Mouse (Mus musculus) kidney, postnatal 0 days (tissue): ENCODE results near the gene Msmp. TPM values are rescaled to one million over a fixed set of nuclear protein-coding genes. Genes with fewer than 3 reads are reported as not detected.

ENCODE experiments used
- ATAC-seq: fragments of 200-750 bp; cut with Nextera tagmentation; replicated peaks from 2 replicates; pipeline ENCODE4 v1.8.0; 2017; ENCODE audit warnings: low read depth, moderate number of reproducible peaks, moderate TSS enrichment, moderate library complexity; ENCODE audit not compliant: low FRiP score
- DNase-seq: peaks from one replicate; pipeline ENCODE4 v3.0.0-alpha.2; 2016; ENCODE audit warnings: low spot score
- H3K27ac ChIP-seq: fragments of 300-500 bp; sonication (generic); 2 replicates; pipeline ENCODE4 v1.5.1; 2014; ENCODE audit warnings: mild to moderate bottlenecking
- H3K27me3 ChIP-seq: fragments of 300-500 bp; sonication (generic); 2 replicates; pipeline ENCODE4 v1.6.1; 2014; ENCODE audit warnings: low read length, mixed read lengths; ENCODE audit not compliant: insufficient read depth
- H3K36me3 ChIP-seq: fragments of 300-500 bp; sonication (generic); 2 replicates; pipeline ENCODE4 v1.6.1; 2014; ENCODE audit warnings: low read length, mixed read lengths; ENCODE audit not compliant: insufficient read depth
- H3K4me1 ChIP-seq: fragments of 300-500 bp; sonication (generic); replicated peaks from 2 replicates; pipeline ENCODE4 v1.6.1; 2014; ENCODE audit warnings: antibody characterized with exemption, low read length, mixed read lengths; ENCODE audit not compliant: insufficient read depth
- H3K4me2 ChIP-seq: fragments of 300-500 bp; sonication (generic); 2 replicates; pipeline ENCODE4 v1.6.1; 2014; ENCODE audit warnings: mild to moderate bottlenecking, low read length, moderate library complexity, mixed read lengths
- H3K4me3 ChIP-seq: fragments of 300-500 bp; sonication (generic); replicated peaks from 2 replicates; pipeline ENCODE4 v1.5.1; 2014; ENCODE audit warnings: low read depth, low read length
- H3K9ac ChIP-seq: fragments of 300-500 bp; sonication (generic); 2 replicates; pipeline ENCODE4 v1.6.1; 2014; ENCODE audit warnings: low read depth, low read length
- H3K9me3 ChIP-seq: fragments of 300-500 bp; sonication (generic); replicated peaks from 2 replicates; pipeline ENCODE4 v1.6.1; 2016; ENCODE audit warnings: low read length, inconsistent platforms, mixed read lengths
- CTCF ChIP-seq: IDR thresholded peaks from 2 replicates; pipeline ENCODE4 v1.5.1; 2016; ENCODE audit warnings: antibody characterized with exemption, low read depth, mild to moderate bottlenecking, moderate library complexity
- WGBS: fragments of 180-500 bp; shearing (Covaris S2); extraction: QIAGEN DNeasy Blood & Tissue Kit; methylation state at CpG from one replicate; pipeline ENCODE4 v1.1.7; 2014; 5-methylcytosine and 5-hydroxymethylcytosine counted together
- polyA plus RNA-seq: library from polyadenylated mRNA; unstranded; fragments of >200 nt; fragmentation: Nextera tagmentation; extraction: Ambion mirVana; gene quantifications from 2 replicates; pipeline ENCODE4 v1.2.1, GENCODE M21; 2015

The Msmp gene
- polyA plus RNA-seq, 1 experiment from 2014 or later, result 2.0 TPM

DNA sequence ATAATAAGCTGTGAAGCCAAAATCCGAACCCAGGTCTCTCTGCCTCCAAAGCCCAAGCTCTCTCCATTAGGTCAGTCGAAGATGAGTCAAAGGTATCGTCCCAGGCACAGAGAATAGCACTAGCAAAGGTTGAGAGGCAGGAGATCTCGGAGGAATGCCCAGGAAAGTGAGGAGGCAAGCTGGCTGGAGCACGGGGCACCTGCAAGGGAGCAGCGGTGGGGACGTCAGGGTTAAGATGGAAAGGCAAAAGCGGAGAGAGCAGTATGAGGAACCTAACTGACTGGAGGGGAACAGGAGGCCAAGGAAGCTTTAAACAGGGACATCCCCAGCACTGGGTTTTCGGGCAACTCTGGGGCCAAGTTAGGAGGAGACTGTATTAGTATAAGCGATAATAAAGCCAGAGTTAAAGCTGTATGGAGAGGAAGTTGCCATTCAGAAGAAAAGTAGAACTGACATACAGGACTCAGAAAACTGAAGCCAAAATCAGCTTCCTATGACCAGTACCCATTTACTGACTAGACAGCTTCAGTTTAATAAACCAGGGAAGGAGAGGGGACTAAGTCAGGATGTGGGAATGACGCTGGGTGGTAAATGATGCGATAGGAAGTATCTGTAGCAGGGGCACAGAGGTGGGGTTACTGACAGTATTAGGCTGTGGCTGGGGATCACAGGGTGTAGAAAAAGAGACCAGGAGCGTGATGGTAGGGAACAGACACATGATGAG is 24.6 kb downstream of the Msmp start:
- Histone ChIP-seq H3K36me3 (peaks cover 21% of the 10 kb centered on the region), H3K4me1 (peaks cover 49% of the 10 kb centered on the region), H3K27me3 (no peaks in the 10 kb centered on the region), H3K9ac (0 out of 2 replicates have a peak overlapping the region, but pooled peaks have one; percentile 92), H3K4me2 (peak overlapping the region; percentile 79), H3K27ac (peak overlapping the region; percentile 99), H3K4me3 (peak overlapping the region; percentile 65; the same call in 1 of the 2 replicates), H3K9me3 (no peaks in the 10 kb centered on the region)
- no peak for ATAC-seq
- no peak for DNase-seq
- WGBS, result 60% methylated on average over 13 of the region's 13 CpGs
- no peak for TF ChIP-seq CTCF

DNA sequence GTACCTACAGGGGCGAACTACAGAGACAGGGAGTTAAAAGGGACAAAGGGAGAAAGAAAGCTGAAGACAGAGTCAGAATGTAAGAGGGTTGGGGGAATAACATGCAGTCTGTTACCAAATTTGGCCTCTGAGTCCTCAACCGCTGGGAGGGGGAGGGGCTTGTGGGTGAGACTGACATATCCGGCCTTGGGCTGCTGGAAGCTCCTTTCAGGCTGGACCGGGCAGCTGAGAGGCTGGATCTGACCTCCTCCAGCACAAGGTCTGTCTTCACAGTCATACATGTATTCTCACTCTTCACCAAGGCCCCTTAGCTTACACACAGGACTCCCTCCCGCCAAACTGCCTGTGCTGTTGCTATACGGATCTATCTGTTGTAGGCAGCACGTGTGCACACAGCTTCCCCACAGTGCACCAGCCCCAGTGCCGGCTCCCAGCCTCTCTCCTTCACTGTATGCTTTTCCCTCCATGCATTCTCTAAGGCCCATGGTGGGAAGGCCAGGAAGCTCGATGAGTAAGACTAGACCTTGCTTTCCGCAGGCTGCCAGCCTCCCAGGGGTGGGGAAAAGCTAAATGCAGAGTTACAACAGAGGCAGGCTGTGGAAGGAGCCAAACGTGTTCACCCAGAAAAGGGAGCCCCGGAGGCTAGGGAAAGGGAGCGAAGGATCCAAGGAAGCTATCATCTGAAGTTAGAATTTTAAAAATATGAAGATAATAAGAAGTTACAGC is 25.5 kb downstream of the Msmp start:
- Histone ChIP-seq H3K4me1 (peaks cover 45% of the 10 kb centered on the region), H3K4me3 (peak overlapping the region; percentile 11), H3K9ac (peak overlapping the region; percentile 43), H3K9me3 (no peaks in the 10 kb centered on the region), H3K36me3 (peaks cover 28% of the 10 kb centered on the region), H3K27ac (peak overlapping the region; percentile 99), H3K4me2 (peak overlapping the region; percentile 79), H3K27me3 (no peaks in the 10 kb centered on the region)
- ATAC-seq (peak; percentile 29; the same call in 1 of the 2 replicates), DNase-seq (peak; percentile 92)
- TF ChIP-seq CTCF, result peak; percentile 3; the same call in 1 of the 2 replicates
- WGBS, result 19% methylated on average over 13 of the region's 13 CpGs

DNA sequence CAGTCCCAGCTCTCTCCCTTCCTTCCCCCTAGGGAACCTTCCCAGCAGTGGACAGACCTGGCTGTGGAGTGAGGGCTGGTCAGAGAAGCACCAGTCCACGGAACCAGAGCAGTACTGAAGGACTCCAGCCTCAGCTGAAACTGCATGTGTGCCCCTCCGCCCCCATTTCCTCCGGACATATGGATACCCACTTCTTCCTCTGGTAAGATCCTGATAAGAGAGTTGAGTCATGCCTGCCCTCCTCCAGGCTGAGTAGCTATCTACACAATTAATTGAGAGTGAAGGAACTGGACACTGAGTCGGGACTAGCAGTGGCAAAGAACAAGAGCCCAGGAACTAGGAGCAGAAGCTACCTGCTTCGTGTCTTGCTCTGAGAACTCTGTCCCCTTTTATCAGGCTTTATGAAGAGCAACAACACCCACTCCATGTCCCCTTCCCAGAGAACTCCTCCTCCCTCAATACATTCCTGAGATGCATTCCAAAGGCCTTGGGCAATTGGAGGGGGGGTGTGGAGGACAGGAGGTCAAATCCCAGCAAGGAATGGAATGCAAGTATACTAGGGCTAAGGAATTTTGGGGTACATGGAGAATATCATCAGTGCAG is 26.2 kb downstream of the Msmp start:
- Histone ChIP-seq H3K4me1 (peaks cover 39% of the 10 kb centered on the region), H3K4me3 (peak overlapping the region; percentile 11), H3K27ac (peak overlapping the region; percentile 99), H3K9ac (peak overlapping the region; percentile 43; the same call in 1 of the 2 replicates), H3K27me3 (no peaks in the 10 kb centered on the region), H3K9me3 (no peaks in the 10 kb centered on the region), H3K36me3 (peaks cover 35% of the 10 kb centered on the region), H3K4me2 (peak overlapping the region; percentile 79)
- DNase-seq (peak; percentile 92), ATAC-seq (no peak; the same call in 1 of the 2 replicates)
- 19% methylated on average over 5 of the region's 5 CpGs for WGBS
- no peak for TF ChIP-seq CTCF

DNA sequence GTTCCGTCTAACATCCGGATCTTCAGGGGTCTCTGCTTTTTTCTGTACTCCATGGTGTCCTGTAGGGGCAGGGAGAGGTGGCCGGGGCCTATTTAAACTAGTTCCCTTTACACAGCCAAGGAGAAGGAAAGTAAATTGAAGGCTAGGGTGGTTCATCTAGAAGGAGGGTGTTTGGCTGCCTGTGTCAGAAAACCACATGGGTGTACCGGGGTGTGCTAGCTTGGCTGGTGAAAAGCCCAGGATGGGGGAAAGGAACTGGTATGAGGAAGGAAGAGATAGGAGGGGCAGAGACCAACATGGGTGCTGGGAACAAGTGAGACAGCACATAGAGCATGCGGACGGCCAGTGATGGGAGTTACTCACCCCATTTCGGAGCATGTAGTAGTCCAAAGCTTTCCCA is 28.4 kb downstream of the Msmp start:
- Histone ChIP-seq H3K36me3 (peaks cover 51% of the 10 kb centered on the region), H3K9me3 (no peaks in the 10 kb centered on the region), H3K4me3 (no peak overlapping the region), H3K4me1 (peaks cover 35% of the 10 kb centered on the region), H3K27ac (no peak overlapping the region), H3K9ac (no peak overlapping the region), H3K27me3 (no peaks in the 10 kb centered on the region), H3K4me2 (no peak overlapping the region)
- 93% methylated on average over 7 of the region's 7 CpGs for whole genome bisulfite sequencing
- ATAC-seq, result no peak
- no peak for DNase-seq
- no peak for TF ChIP-seq CTCF

DNA sequence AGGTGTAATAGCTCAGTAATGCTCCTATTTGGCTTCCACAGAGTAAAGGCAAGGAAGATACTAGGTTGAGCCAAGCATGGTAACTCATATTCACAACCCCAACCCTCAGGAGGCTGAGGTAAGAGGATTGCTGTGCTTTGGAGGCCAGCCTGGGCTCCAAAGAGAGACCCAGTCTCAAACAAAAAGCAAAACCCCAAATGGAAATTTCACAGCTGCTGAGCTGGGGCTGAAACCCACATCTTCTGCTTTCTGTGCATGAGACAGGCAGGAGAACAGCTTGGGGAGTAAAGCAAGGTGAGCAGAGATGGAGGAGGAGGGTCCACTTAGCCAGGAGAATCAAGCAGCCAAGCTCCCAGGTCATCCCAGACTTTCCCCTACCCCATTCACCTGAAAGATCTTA is 30.4 kb downstream of the Msmp start:
- Histone ChIP-seq H3K4me1 (peaks cover 16% of the 10 kb centered on the region), H3K9ac (no peak overlapping the region), H3K9me3 (no peaks in the 10 kb centered on the region), H3K27me3 (no peaks in the 10 kb centered on the region), H3K4me3 (no peak overlapping the region), H3K4me2 (no peak overlapping the region), H3K36me3 (peaks cover 71% of the 10 kb centered on the region), H3K27ac (no peak overlapping the region)
- TF ChIP-seq CTCF, result no peak
- no peak for DNase-seq
- no peak for ATAC-seq

DNA sequence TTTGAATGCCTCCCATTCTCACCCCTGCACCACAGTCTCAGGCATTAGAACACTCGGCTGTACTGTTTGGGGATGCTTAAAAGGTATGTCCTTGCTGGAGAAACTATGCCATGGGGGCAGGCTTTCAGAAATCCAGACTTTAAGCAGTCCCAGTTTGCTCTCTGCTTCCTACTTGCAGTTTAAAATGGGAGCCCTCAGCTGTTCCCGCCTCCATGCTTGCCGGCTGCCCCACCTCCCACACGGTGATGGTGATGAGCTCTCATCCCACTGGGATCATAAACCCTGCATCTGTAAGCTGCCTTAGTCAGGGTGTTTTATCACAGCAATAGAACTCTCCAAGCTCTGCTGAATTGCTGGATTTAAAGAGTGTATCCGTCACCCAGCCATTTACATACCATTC is 31.9 kb downstream of the Msmp start:
- Histone ChIP-seq H3K36me3 (peaks cover 85% of the 10 kb centered on the region), H3K9me3 (no peaks in the 10 kb centered on the region), H3K27ac (no peak overlapping the region), H3K27me3 (no peaks in the 10 kb centered on the region), H3K4me1 (peaks cover 1% of the 10 kb centered on the region; the same call in 1 of the 2 replicates), H3K4me2 (no peak overlapping the region), H3K4me3 (no peak overlapping the region), H3K9ac (no peak overlapping the region)
- TF ChIP-seq CTCF, result no peak
- ATAC-seq, result no peak
- WGBS, result 64% methylated on average over 5 of the region's 5 CpGs
- DNase-seq, result no peak
